Mouse (Mus musculus): ENCODE measurements around the gene Hdac9.

DNA sequence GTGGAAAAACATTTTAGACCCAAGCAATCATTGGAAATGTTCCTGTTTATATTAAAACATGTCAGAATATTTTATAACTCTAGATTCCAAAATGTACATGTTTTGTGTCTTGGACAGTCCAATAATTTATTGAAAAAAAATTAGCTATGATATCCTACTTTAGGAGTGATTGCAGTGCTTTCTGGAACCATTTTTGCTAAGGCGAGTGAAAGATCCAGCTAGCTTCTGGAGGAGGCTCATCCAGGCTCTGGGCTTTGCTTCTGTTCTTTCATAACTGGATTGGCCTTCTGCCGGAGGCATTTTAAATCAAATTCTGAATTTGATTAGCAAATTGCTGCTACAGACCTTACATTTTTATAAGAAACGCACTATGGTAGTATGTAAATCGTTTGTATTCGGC is 864.4 kb downstream of the Hdac9 start:
- TF ChIP-seq GATA1 (IDR thresholded peaks at IDR 0.05; ENCODE audit: low read length) = no peak
- no peak for TF ChIP-seq TAL1 (IDR thresholded peaks at IDR 0.05; ENCODE audit: low read length)
